In the genomic region with DNA sequence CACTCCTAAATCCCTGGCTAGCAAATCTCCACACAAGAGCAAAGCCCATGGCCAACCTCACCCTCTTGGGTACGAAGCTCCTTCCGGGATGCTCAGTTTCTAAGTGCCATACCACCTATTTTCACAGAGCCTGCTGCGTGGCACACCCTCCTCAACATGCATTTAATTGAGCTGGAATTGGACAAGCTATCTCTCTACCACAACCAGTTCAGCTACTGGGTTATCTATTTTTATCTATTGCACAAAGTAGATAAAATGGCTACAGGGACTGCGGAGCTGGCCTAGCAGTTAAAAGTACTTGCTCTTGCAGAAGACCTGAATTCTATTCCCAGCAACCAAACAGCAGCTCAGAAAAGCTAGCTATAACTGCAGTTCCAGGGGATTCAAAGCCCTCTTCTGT, we compare ENCODE assay signal across 28 mouse cellular contexts. TPM values are rescaled to one million over a fixed set of nuclear protein-coding genes. Genes with fewer than 3 reads are reported as not detected.
"Had no signal": no experiment of that assay in that cellular context is flagged by ENCODE, and none has a peak within 500 bp of the region (broad histone marks: within the 10 kb centered on the region; RNA-seq: fewer than 3 reads in every experiment).

No protein-coding gene starts in this region.

- ATAC-seq: inflammation-experienced regulatory T-cells, adult 6 months; intestine, embryonic 16.5 days had no signal

- H3K9me3 ChIP-seq: limb, embryonic 15.5 days had no signal

- DNase-seq: kidney, adult 2 months; kidney, postnatal 25 days; layer of hippocampus, adult 9-11 months; layer of hippocampus, postnatal 36 days; left cerebral cortex, postnatal 4 days; lung, adult 2 months; lung, postnatal 14 days; midbrain, embryonic 14.5 days; right cerebral cortex, adult 18-20 months; right cerebral cortex, postnatal 14 days; right cerebral cortex, postnatal 4 days; thymus, postnatal 36 days had no signal

- H3K4me3 ChIP-seq: layer of hippocampus, adult 2 months; limb, embryonic 12.5 days; limb, embryonic 15.5 days; megakaryocyte, embryonic 14.5 days had no signal

- H3K27ac ChIP-seq: layer of hippocampus, adult 2 months; limb, embryonic 12.5 days; limb, embryonic 15.5 days; macrophage; stomach, postnatal 0 days had no signal

- H3K27me3 ChIP-seq: limb, embryonic 12.5 days; limb, embryonic 15.5 days; megakaryocyte, embryonic 14.5 days had no signal

- H3K36me3 ChIP-seq: limb, embryonic 12.5 days; limb, embryonic 15.5 days had no signal

- H3K4me2 ChIP-seq: limb, embryonic 12.5 days; limb, embryonic 15.5 days; midbrain, embryonic 11.5 days had no signal

- H3K9ac ChIP-seq: limb, embryonic 12.5 days; limb, embryonic 15.5 days had no signal

RNA-seq across cellular contexts. Expression of gene Svopl, which starts 24.5 kb away (rescaled TPM):
- total RNA-seq: left cerebral cortex, postnatal 4 days had no signal
- polyA plus RNA-seq: macrophage had no signal

RNA-seq across cellular contexts. Expression of gene Tmem213, which starts 37.8 kb away (rescaled TPM):
- total RNA-seq: layer of hippocampus, adult 2 months; layer of hippocampus, postnatal 36 days; left cerebral cortex, adult 8-10 months; left cerebral cortex, postnatal 14 days; left cerebral cortex, postnatal 4 days; midbrain, postnatal 0 days had no signal
- polyA plus RNA-seq: inflammation-experienced regulatory T-cells, adult 6 months; intestine, embryonic 16.5 days; large intestine, adult 2 months; macrophage; midbrain, embryonic 11.5 days; midbrain, embryonic 14.5 days; neural tube, embryonic 11.5 days; neural tube, embryonic 14.5 days; urinary bladder, adult 2 months had no signal

RNA-seq across cellular contexts. Expression of gene Atp6v0a4, which starts 53.1 kb away (rescaled TPM):
- polyA plus RNA-seq: inflammation-experienced regulatory T-cells, adult 6 months; limb, embryonic 12.5 days; macrophage; midbrain, embryonic 11.5 days; midbrain, embryonic 14.5 days; neural tube, embryonic 11.5 days had no signal
